Mouse (Mus musculus) urinary bladder, postnatal 36 days (tissue): ENCODE results near the gene Plce1.
"Not testable (repeated sequence)": the region's sequence is repeated elsewhere in the genome, so short reads cannot be mapped to it uniquely, and the experiment has no call there.

Experiments used
- DNase-seq, 2 experiments: peaks; one replicate each; pipeline ENCODE4 v3.0.0; 2022; ENCODE audit warnings: low spot score in 2 of 2, mixed read lengths in 1 of 2

Plce1 gene

GRCm38 (mm10) chr19:38488103-38488912 lies 7.4 kb downstream of the Plce1 start:
- DNase-seq: no peak

GRCm38 (mm10) chr19:38498233-38498632 lies 17.3 kb downstream of the Plce1 start:
- no peak for DNase-seq

GRCm38 (mm10) chr19:38504597-38504996 lies 23.7 kb downstream of the Plce1 start:
- DNase-seq: peak in 1 of 2 experiments; percentile 42

- DNase-seq: no peak
Observed at GRCm38 (mm10) chr19:38506131-38506530, 25.2 kb downstream of the Plce1 start.

GRCm38 (mm10) chr19:38507251-38507965 lies 26.5 kb downstream of the Plce1 start:
- no peak for DNase-seq

GRCm38 (mm10) chr19:38507966-38508625 lies 27.2 kb downstream of the Plce1 start:
- no peak for DNase-seq

- no peak for DNase-seq
Observed at GRCm38 (mm10) chr19:38514417-38515184, 33.7 kb downstream of the Plce1 start.

GRCm38 (mm10) chr19:38526855-38527254 lies 45.9 kb downstream of the Plce1 start:
- no peak for DNase-seq

GRCm38 (mm10) chr19:38527475-38527874 lies 46.6 kb downstream of the Plce1 start:
- DNase-seq: no peak

GRCm38 (mm10) chr19:38533230-38533629 lies 52.3 kb downstream of the Plce1 start:
- DNase-seq: no peak

- peak in 1 of 2 experiments; percentile 20 for DNase-seq
Observed at GRCm38 (mm10) chr19:38539338-38539737, 58.4 kb downstream of the Plce1 start.

GRCm38 (mm10) chr19:38540549-38540948 lies 59.6 kb downstream of the Plce1 start:
- no peak for DNase-seq

GRCm38 (mm10) chr19:38549487-38550058 lies 68.7 kb downstream of the Plce1 start:
- no peak for DNase-seq

GRCm38 (mm10) chr19:38553551-38553950 lies 72.6 kb downstream of the Plce1 start:
- DNase-seq: no peak

GRCm38 (mm10) chr19:38555399-38555798 lies 74.5 kb downstream of the Plce1 start:
- peak in 1 of 2 experiments; percentile 39 for DNase-seq

GRCm38 (mm10) chr19:38558816-38559215 lies 77.9 kb downstream of the Plce1 start:
- DNase-seq: no peak

GRCm38 (mm10) chr19:38561887-38562286 lies 81.0 kb downstream of the Plce1 start:
- not testable (repeated sequence) for DNase-seq

GRCm38 (mm10) chr19:38566156-38566555 lies 85.2 kb downstream of the Plce1 start:
- DNase-seq: no peak

- DNase-seq: no peak
Observed at GRCm38 (mm10) chr19:38566752-38567151, 85.8 kb downstream of the Plce1 start.

- no peak for DNase-seq
Observed at GRCm38 (mm10) chr19:38567331-38567730, 86.4 kb downstream of the Plce1 start.

- DNase-seq: no peak
Observed at GRCm38 (mm10) chr19:38578554-38579146, 97.7 kb downstream of the Plce1 start.
